Mouse (Mus musculus): ENCODE measurements around the gene Tcf21. TPM values are rescaled to one million over a fixed set of nuclear protein-coding genes. Genes with fewer than 3 reads are reported as not detected.

Gene Tcf21
- polyA plus RNA-seq (2012; ENCODE audit: insufficient read depth, insufficient read length, low replicate concordance, missing spikeins), result not detected in 2 replicates

- 8% methylated on average over 20 of the region's 20 CpGs for WGBS
- H3K4me3 ChIP-seq (ENCODE audit: insufficient read depth, low read depth, low read length), result no peak within 1 kb of the TSS
- TF ChIP-seq POLR2A (IDR thresholded peaks at IDR 0.05; ENCODE audit: insufficient read depth, low read depth, low read length), result no peak
- no peak for TF ChIP-seq CTCF (IDR thresholded peaks at IDR 0.05; ENCODE audit: insufficient read depth, low read depth, low read length)
- H3K27ac ChIP-seq (ENCODE audit: insufficient read depth, low read depth, low read length), result no peak within 1 kb of the TSS
- H3K4me1 ChIP-seq (ENCODE audit: control insufficient read depth, insufficient read depth, low read length), result no peaks in the 10 kb centered on the region
These were observed at the start of gene Tcf21 for GRCm38 (mm10) chr10:22819871-22820590. TSS of gene Tcf21 (minus strand) at chr10:22820174.

DNA sequence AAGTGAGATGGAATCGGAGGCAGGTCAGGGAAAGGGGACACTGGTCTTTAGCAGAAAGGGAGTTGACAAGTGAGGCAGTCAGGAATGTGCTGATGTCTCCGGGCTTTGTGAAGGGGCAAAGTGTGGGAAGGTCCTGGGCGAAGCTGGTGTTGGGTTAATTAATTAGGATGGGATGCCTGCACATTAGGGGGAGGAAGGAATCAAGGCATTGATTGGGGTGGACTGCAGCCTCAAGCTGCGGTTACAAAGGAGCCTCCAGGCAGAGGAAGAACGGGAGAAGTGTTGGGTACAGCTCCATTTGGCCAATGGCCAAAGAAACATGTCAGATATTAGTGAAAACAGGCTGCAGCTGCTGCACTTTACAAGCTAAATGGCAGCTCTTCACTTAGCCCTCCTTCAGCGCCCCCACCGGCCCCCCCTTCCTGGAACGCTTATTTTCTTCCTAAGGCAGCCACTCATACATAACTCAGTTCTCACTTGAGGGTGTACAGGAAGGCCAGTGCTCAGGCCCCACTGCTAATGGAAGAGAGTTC is 48.5 kb upstream of the Tcf21 start:
- WGBS, result 22% methylated on average over 8 of the region's 8 CpGs
- H3K4me3 ChIP-seq (ENCODE audit: insufficient read depth, low read depth, low read length), result no peak overlapping the region
- peaks cover 4% of the 10 kb centered on the region; the same call in 1 of the 2 replicates for H3K4me1 ChIP-seq (ENCODE audit: control insufficient read depth, insufficient read depth, low read length)
- no peak overlapping the region for H3K27ac ChIP-seq (ENCODE audit: insufficient read depth, low read depth, low read length)
- TF ChIP-seq POLR2A (IDR thresholded peaks at IDR 0.05; ENCODE audit: insufficient read depth, low read depth, low read length) (no peak), CTCF (IDR thresholded peaks at IDR 0.05; ENCODE audit: insufficient read depth, low read depth, low read length) (no peak)

GRCm38 (mm10) chr10:22867210-22867609 is 47.2 kb upstream of the Tcf21 start:
- Histone ChIP-seq H3K4me3 (ENCODE audit: insufficient read depth, low read depth, low read length) (no peak overlapping the region), H3K4me1 (ENCODE audit: control insufficient read depth, insufficient read depth, low read length) (peaks cover 4% of the 10 kb centered on the region; the same call in 1 of the 2 replicates), H3K27ac (ENCODE audit: insufficient read depth, low read depth, low read length) (no peak overlapping the region)
- 85% methylated on average over 2 of the region's 2 CpGs for WGBS
- no peak for TF ChIP-seq CTCF (IDR thresholded peaks at IDR 0.05; ENCODE audit: insufficient read depth, low read depth, low read length)
- no peak for TF ChIP-seq POLR2A (IDR thresholded peaks at IDR 0.05; ENCODE audit: insufficient read depth, low read depth, low read length)

GRCm38 (mm10) chr10:22858111-22858510 is 38.1 kb upstream of the Tcf21 start:
- Histone ChIP-seq H3K4me3 (ENCODE audit: insufficient read depth, low read depth, low read length) (no peak overlapping the region), H3K27ac (ENCODE audit: insufficient read depth, low read depth, low read length) (no peak overlapping the region), H3K4me1 (ENCODE audit: control insufficient read depth, insufficient read depth, low read length) (no peaks in the 10 kb centered on the region)
- TF ChIP-seq CTCF (IDR thresholded peaks at IDR 0.05; ENCODE audit: insufficient read depth, low read depth, low read length) (no peak), POLR2A (IDR thresholded peaks at IDR 0.05; ENCODE audit: insufficient read depth, low read depth, low read length) (no peak)
- whole genome bisulfite sequencing, result 41% methylated on average over 9 of the region's 9 CpGs

DNA sequence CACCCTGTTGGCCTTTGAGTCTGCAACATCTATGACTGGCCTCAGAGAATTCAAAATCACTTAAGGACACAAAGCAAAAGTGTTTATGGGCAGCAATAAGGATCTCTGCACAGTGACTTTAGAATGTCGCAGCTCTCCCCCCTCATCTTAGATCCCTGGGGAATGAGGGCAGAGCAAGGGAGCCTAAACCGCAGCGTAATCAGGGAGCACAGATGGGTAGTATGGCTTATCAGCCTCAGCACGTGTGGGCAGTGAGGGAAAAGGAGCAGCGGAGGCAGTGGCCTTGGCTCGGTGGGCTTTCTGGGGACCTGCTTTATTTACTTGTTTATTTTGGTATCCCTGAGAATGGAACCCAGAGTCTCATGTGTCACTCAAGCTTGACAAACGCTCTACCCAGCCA is 34.4 kb upstream of the Tcf21 start:
- no peaks in the 10 kb centered on the region for H3K4me1 ChIP-seq (ENCODE audit: control insufficient read depth, insufficient read depth, low read length)
- TF ChIP-seq POLR2A (IDR thresholded peaks at IDR 0.05; ENCODE audit: insufficient read depth, low read depth, low read length) (no peak), CTCF (IDR thresholded peaks at IDR 0.05; ENCODE audit: insufficient read depth, low read depth, low read length) (no peak)
- WGBS, result 69% methylated on average over 7 of the region's 7 CpGs
- no peak overlapping the region for H3K4me3 ChIP-seq (ENCODE audit: insufficient read depth, low read depth, low read length)
- no peak overlapping the region for H3K27ac ChIP-seq (ENCODE audit: insufficient read depth, low read depth, low read length)

DNA sequence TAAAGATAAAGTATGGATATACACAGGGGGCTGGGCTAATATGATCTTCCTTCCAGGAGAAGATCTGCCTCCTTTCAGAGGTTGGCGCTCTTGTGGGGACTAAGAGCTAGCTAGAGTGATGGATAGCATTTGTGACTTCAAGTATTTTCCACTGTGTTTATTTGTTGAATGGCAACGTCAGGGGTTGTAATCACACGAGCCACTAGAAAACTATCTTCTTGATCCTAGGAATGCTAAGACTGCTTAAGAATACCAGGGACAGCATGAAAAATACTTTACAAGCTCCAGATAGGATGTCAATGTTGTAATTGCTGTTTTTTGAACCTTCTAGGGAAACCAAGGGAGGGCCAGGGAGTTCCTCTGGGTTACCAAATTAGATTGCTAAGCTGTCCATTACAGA is 25.4 kb upstream of the Tcf21 start:
- H3K4me3 ChIP-seq (ENCODE audit: insufficient read depth, low read depth, low read length), result no peak overlapping the region
- no peak for TF ChIP-seq POLR2A (IDR thresholded peaks at IDR 0.05; ENCODE audit: insufficient read depth, low read depth, low read length)
- TF ChIP-seq CTCF (IDR thresholded peaks at IDR 0.05; ENCODE audit: insufficient read depth, low read depth, low read length), result no peak
- 15% methylated on average over 3 of the region's 3 CpGs for WGBS
- no peak overlapping the region for H3K27ac ChIP-seq (ENCODE audit: insufficient read depth, low read depth, low read length)
- H3K4me1 ChIP-seq (ENCODE audit: control insufficient read depth, insufficient read depth, low read length), result no peaks in the 10 kb centered on the region

GRCm38 (mm10) chr10:22844731-22845130 is 24.8 kb upstream of the Tcf21 start:
- WGBS, result 12% methylated on average over 10 of the region's 10 CpGs
- Histone ChIP-seq H3K4me1 (ENCODE audit: control insufficient read depth, insufficient read depth, low read length) (no peaks in the 10 kb centered on the region), H3K27ac (ENCODE audit: insufficient read depth, low read depth, low read length) (no peak overlapping the region), H3K4me3 (ENCODE audit: insufficient read depth, low read depth, low read length) (no peak overlapping the region)
- TF ChIP-seq POLR2A (IDR thresholded peaks at IDR 0.05; ENCODE audit: insufficient read depth, low read depth, low read length) (no peak), CTCF (IDR thresholded peaks at IDR 0.05; ENCODE audit: insufficient read depth, low read depth, low read length) (no peak)

DNA sequence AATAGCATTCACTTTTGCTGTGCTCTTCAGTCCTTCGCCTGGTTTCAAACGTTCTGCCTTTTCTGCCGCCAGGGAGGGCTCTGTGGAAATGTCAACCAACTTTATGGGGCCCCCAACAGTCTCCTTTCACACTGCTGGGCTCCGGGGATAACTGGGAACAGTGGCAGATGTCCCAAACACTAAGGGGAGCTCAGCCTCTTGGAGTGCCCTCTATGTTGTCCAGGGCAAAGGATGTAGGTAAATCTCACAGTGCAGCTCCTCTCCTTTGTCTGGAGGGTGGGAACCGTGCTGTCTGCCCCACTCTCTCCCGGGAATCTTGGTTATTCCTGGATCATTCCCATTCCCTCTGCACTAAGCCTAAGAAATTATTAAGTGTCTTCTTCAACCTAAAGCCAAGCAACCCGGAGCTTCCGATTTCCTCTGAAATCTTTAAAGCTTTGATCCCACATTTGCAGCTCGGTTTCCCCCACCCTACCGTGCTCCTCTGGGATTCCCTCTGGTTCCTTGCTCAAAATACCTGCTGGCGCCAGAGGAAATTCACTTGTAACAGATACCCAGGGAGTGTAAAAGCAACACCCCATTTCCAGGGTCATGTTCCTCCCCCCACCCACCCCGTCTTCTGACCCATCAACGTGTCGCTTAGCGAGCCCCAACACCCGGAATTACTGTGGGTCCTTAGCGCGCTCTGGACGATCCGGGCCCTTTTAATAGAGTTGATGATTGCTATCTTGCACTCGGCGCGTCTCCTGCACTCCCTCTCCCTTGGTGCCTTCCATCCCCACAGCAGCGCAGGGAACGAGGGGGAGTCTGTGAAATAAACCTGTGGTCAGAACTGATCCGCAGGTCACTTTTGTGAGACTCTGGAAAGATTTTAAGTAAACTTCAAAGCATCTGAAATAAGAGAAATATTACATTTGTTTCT is 23.7 kb upstream of the Tcf21 start:
- TF ChIP-seq CTCF (IDR thresholded peaks at IDR 0.05; ENCODE audit: insufficient read depth, low read depth, low read length) (no peak), POLR2A (IDR thresholded peaks at IDR 0.05; ENCODE audit: insufficient read depth, low read depth, low read length) (no peak)
- no peaks in the 10 kb centered on the region for H3K4me1 ChIP-seq (ENCODE audit: control insufficient read depth, insufficient read depth, low read length)
- no peak overlapping the region for H3K27ac ChIP-seq (ENCODE audit: insufficient read depth, low read depth, low read length)
- H3K4me3 ChIP-seq (ENCODE audit: insufficient read depth, low read depth, low read length), result no peak overlapping the region
- WGBS, result 3% methylated on average over 26 of the region's 26 CpGs
